Mouse (Mus musculus) lung, adult 2 months (tissue): ENCODE measurements around the gene Picalm.

Source experiments
- CTCF ChIP-seq: fragments of 200-500 bp; IDR thresholded peaks from 2 replicates; pipeline ENCODE4 v1.5.1; 2011; ENCODE audit warnings: mild to moderate bottlenecking, low read length, control low read depth; ENCODE audit not compliant: insufficient read depth
- POLR2A ChIP-seq: fragments of 200-500 bp; IDR thresholded peaks from 2 replicates; pipeline ENCODE4 v1.6.1; 2011; ENCODE audit warnings: low read depth, mild to moderate bottlenecking, control low read depth, low read length, borderline replicate concordance; ENCODE audit errors: extremely low read depth

GRCm38 (mm10) chr7:90150311-90150710 is 20.3 kb downstream of the Picalm start:
- TF ChIP-seq CTCF (peak; percentile 86), POLR2A (no peak)
